In genomic region chr13:107305738-107306137, GRCm38 (mm10) we compare ENCODE assay signal across 24 mouse cellular contexts.
"Had no signal": no experiment of that assay in that cellular context is flagged by ENCODE, and none has a peak within 500 bp of the region (broad histone marks: within the 10 kb centered on the region; RNA-seq: fewer than 3 reads in every experiment).

No protein-coding gene starts in this region.

- H3K36me3 ChIP-seq: heart, embryonic 10.5 days; heart, embryonic 12.5 days; hindbrain, embryonic 13.5 days; hindbrain, embryonic 15.5 days; limb, embryonic 10.5 days; limb, embryonic 12.5 days; liver, embryonic 13.5 days had no signal

- H3K4me2 ChIP-seq: heart, embryonic 12.5 days; hindbrain, embryonic 13.5 days; hindbrain, embryonic 15.5 days; limb, embryonic 12.5 days; liver, embryonic 11.5 days; liver, embryonic 13.5 days had no signal

- H3K9ac ChIP-seq: heart, embryonic 12.5 days; hindbrain, embryonic 13.5 days; hindbrain, embryonic 15.5 days; limb, embryonic 12.5 days; liver, embryonic 13.5 days had no signal

- H3K27me3 ChIP-seq: heart, embryonic 12.5 days; hindbrain, embryonic 13.5 days; hindbrain, embryonic 15.5 days; limb, embryonic 12.5 days; liver, embryonic 13.5 days had no signal

- H3K9me3 ChIP-seq: heart, embryonic 10.5 days; heart, embryonic 12.5 days; hindbrain, embryonic 13.5 days; hindbrain, embryonic 15.5 days; limb, embryonic 10.5 days; limb, embryonic 12.5 days; liver, embryonic 13.5 days had no signal

- H3K4me3 ChIP-seq: gastrocnemius, adult 2 months; heart, embryonic 10.5 days; heart, embryonic 12.5 days; hindbrain, embryonic 13.5 days; hindbrain, embryonic 15.5 days; layer of hippocampus, adult 2 months; left cerebral cortex, adult 2 months; limb, embryonic 10.5 days; limb, embryonic 12.5 days; liver, embryonic 13.5 days had no signal

- ATAC-seq: hindbrain, postnatal 0 days; intestine, postnatal 0 days had no signal

- H3K27ac ChIP-seq: gastrocnemius, adult 2 months; heart, embryonic 10.5 days; hindbrain, embryonic 13.5 days; hindbrain, embryonic 15.5 days; hindbrain, postnatal 0 days; layer of hippocampus, adult 2 months; left cerebral cortex, adult 2 months; limb, embryonic 10.5 days; limb, embryonic 12.5 days; liver, embryonic 13.5 days had no signal

- H3K4me1 ChIP-seq: limb, embryonic 10.5 days; limb, embryonic 12.5 days; liver, embryonic 13.5 days had no signal

- DNase-seq: gastrocnemius, adult 2 months; gastrocnemius, postnatal 10 days; gastrocnemius, postnatal 25 days; heart, adult 18-20 months; heart, postnatal 14 days; heart, postnatal 36 days; kidney, adult 18-20 months; kidney, adult 8-10 months; kidney, postnatal 10 days; kidney, postnatal 25 days; kidney, postnatal 4 days; liver; liver, embryonic 13.5 days had no signal
